Mouse (Mus musculus) cerebellum, postnatal 25 days (tissue): ENCODE measurements around the gene Cnppd1.

Experiments used
- DNase-seq, 2 experiments: peaks; one replicate each; pipeline ENCODE4 v3.0.0; 2021; ENCODE audit warnings: mixed read lengths in 2 of 2

Gene Cnppd1

GRCm38 (mm10) chr1:75147411-75148135 lies 5.1 kb upstream of the Cnppd1 start:
- DNase-seq: no peak

- DNase-seq: no peak
Measured at GRCm38 (mm10) chr1:75145589-75145988, 3.1 kb upstream of the Cnppd1 start.

GRCm38 (mm10) chr1:75141486-75142190 lies 873 bp downstream of the Cnppd1 start:
- DNase-seq: peak; percentile 65 to 71

GRCm38 (mm10) chr1:75140601-75141190 lies 1.8 kb downstream of the Cnppd1 start:
- DNase-seq: no peak

GRCm38 (mm10) chr1:75138448-75138847 lies 4.1 kb downstream of the Cnppd1 start:
- no peak for DNase-seq

- no peak for DNase-seq
Measured at GRCm38 (mm10) chr1:75136730-75137129, 5.8 kb downstream of the Cnppd1 start.

GRCm38 (mm10) chr1:75136293-75136692 lies 6.2 kb downstream of the Cnppd1 start:
- no peak for DNase-seq

GRCm38 (mm10) chr1:75133421-75134207 lies 8.9 kb downstream of the Cnppd1 start, which contains the start of gene Slc23a3:
TSS of gene Slc23a3 (minus strand) at chr1:75133890.
- no peak for DNase-seq

GRCm38 (mm10) chr1:75128641-75129040 lies 13.9 kb downstream of the Cnppd1 start:
- no peak for DNase-seq

GRCm38 (mm10) chr1:75125418-75125817 lies 17.1 kb downstream of the Cnppd1 start:
- no peak for DNase-seq

GRCm38 (mm10) chr1:75124346-75125321 lies 17.9 kb downstream of the Cnppd1 start, which contains the start of gene Nhej1:
TSS of gene Nhej1 (minus strand) at chr1:75125200.
- peak; percentile 95 to 96 for DNase-seq

- no peak for DNase-seq
Measured at GRCm38 (mm10) chr1:75122211-75122610, 20.3 kb downstream of the Cnppd1 start.
